Mouse (Mus musculus): ENCODE measurements around the gene Mtx1. TPM values are rescaled to one million over a fixed set of nuclear protein-coding genes. Genes with fewer than 3 reads are reported as not detected.
"Not testable (repeated sequence)": the region's sequence is repeated elsewhere in the genome, so short reads cannot be mapped to it uniquely, and the experiment has no call there.

Mtx1 gene
- total RNA-seq, 2 experiments from 2014 or later, result 99.1 to 106 TPM

GRCm38 (mm10) chr3:89163123-89163522 lies 63.8 kb downstream of the Mtx1 start:
- intact Hi-C loops (cut with DNase I), result no loop called here
- DNase-seq, result no peak

GRCm38 (mm10) chr3:89161786-89162185 lies 65.1 kb downstream of the Mtx1 start:
- no peak for DNase-seq
- intact Hi-C loops (cut with DNase I), result no loop called here

- intact Hi-C loops (cut with DNase I); DNase-seq: not testable (repeated sequence)
These were observed 65.7 kb downstream of the Mtx1 start for GRCm38 (mm10) chr3:89161207-89161606.

GRCm38 (mm10) chr3:89159616-89160344 lies 67.1 kb downstream of the Mtx1 start, which contains the start of gene Hcn3:
Gene Hcn3 (minus strand): TSS chr3:89160196.
- intact Hi-C loops (cut with DNase I), result loop anchor here (5.0 kb wide), 1 partner anchor 67 kb away; the partner anchor contains the start of gene Rusc1
- DNase-seq, result peak; percentile 86

- no peak for DNase-seq
- intact Hi-C loops (cut with DNase I), result loop anchor here (5.0 kb wide), 1 partner anchor 67 kb away; the partner anchor contains the start of gene Rusc1
These were observed 67.7 kb downstream of the Mtx1 start for GRCm38 (mm10) chr3:89159211-89159610.

Small RNAs within 50 kb of the gene (microRNA-seq; reads per million reads assigned to microRNA genes)
- gene Mir92b, result 5,777 reads per million, percentile 91 among the genes with 10 or more reads in this experiment

Other genes starting within 250 kb of the Mtx1 start
- gene Rusc1, start 133.8 kb downstream of the Mtx1 start, total RNA-seq (2021), result 100 to 1,000 TPM; 189 to 196 TPM
- gene Gm43738, start 126.0 kb downstream of the Mtx1 start, total RNA-seq (2021), result not detected
- gene Fdps, start 125.1 kb downstream of the Mtx1 start, total RNA-seq (2021), result 100 to 1,000 TPM; 314 to 352 TPM
- gene Pklr, start 90.9 kb downstream of the Mtx1 start, total RNA-seq (2021), result under 1 TPM; 0.14 to 0.66 TPM
- 10 to 100 TPM; 68.6 to 73.1 TPM for gene Hcn3, start 66.9 kb downstream of the Mtx1 start, total RNA-seq (2021)
- gene Clk2, start 62.3 kb downstream of the Mtx1 start, total RNA-seq (2021), result 10 to 100 TPM; 53.8 to 56.6 TPM
- 10 to 100 TPM; 85.3 to 89.7 TPM for gene Scamp3, start 49.6 kb downstream of the Mtx1 start, total RNA-seq (2021)
- 10 to 100 TPM; 51.4 to 56.2 TPM for gene Fam189b, start 43.9 kb downstream of the Mtx1 start, total RNA-seq (2021)
- 10 to 100 TPM; 61.3 to 62.2 TPM for gene Gba, start 24.2 kb downstream of the Mtx1 start, total RNA-seq (2021)
- gene Thbs3, start 11.9 kb downstream of the Mtx1 start, total RNA-seq (2021), result 100 to 1,000 TPM in 1 of 2 experiments, 10 to 100 TPM in 1; 99.0 to 109 TPM
- 1 to 10 TPM; 1.0 to 2.0 TPM for gene Muc1, start 2.0 kb upstream of the Mtx1 start, total RNA-seq (2021)
- gene Krtcap2, start 18.9 kb upstream of the Mtx1 start, total RNA-seq (2021), result 100 to 1,000 TPM in 1 of 2 experiments, 10 to 100 TPM in 1; 86.2 to 106 TPM
- 100 to 1,000 TPM; 128 to 133 TPM for gene Trim46, start 19.2 kb upstream of the Mtx1 start, total RNA-seq (2021)
- gene Dpm3, start 32.3 kb upstream of the Mtx1 start, total RNA-seq (2021), result 10 to 100 TPM; 54.0 to 59.7 TPM
- 10 to 100 TPM; 17.3 to 21.3 TPM for gene Slc50a1, start 43.5 kb upstream of the Mtx1 start, total RNA-seq (2021)
- 1 to 10 TPM; 5.0 to 6.4 TPM for gene Efna1, start 54.1 kb upstream of the Mtx1 start, total RNA-seq (2021)
- 10 to 100 TPM; 64.7 to 66.2 TPM for gene Efna3, start 95.9 kb upstream of the Mtx1 start, total RNA-seq (2021)
- gene Efna4, start 110.9 kb upstream of the Mtx1 start, total RNA-seq (2021), result 1 to 10 TPM; 5.7 to 7.4 TPM
- 10 to 100 TPM; 84.1 to 91.0 TPM for gene Adam15, start 122.9 kb upstream of the Mtx1 start, total RNA-seq (2021)
- gene Dcst2, start 134.9 kb upstream of the Mtx1 start, total RNA-seq (2021), result under 1 TPM; 0.74 to 0.92 TPM
- gene Dcst1, start 138.2 kb upstream of the Mtx1 start, total RNA-seq (2021), result under 1 TPM; 0.22 to 0.97 TPM
- 1 to 10 TPM; 3.3 to 3.8 TPM for gene Zbtb7b, start 167.7 kb upstream of the Mtx1 start, total RNA-seq (2021)
- gene Lenep, start 175.7 kb upstream of the Mtx1 start, total RNA-seq (2021), result 1 to 10 TPM in 1 of 2 experiments, under 1 TPM in 1; 0.54 to 4.5 TPM
- gene Flad1, start 184.8 kb upstream of the Mtx1 start, total RNA-seq (2021), result 10 to 100 TPM; 27.6 to 28.3 TPM
- 10 to 100 TPM; 19.6 to 22.3 TPM for gene Cks1b, start 191.3 kb upstream of the Mtx1 start, total RNA-seq (2021)
- gene Shc1, start 191.4 kb upstream of the Mtx1 start, total RNA-seq (2021), result 10 to 100 TPM; 13.8 to 14.5 TPM
- 10 to 100 TPM; 53.3 to 60.2 TPM for gene Pygo2, start 203.1 kb upstream of the Mtx1 start, total RNA-seq (2021)
- gene Pbxip1, start 209.6 kb upstream of the Mtx1 start, total RNA-seq (2021), result 10 to 100 TPM; 17.1 to 17.5 TPM
- gene Pmvk, start 227.5 kb upstream of the Mtx1 start, total RNA-seq (2021), result 10 to 100 TPM; 43.7 to 53.4 TPM